Mouse (Mus musculus): ENCODE results near the gene Heatr5a.

DNA sequence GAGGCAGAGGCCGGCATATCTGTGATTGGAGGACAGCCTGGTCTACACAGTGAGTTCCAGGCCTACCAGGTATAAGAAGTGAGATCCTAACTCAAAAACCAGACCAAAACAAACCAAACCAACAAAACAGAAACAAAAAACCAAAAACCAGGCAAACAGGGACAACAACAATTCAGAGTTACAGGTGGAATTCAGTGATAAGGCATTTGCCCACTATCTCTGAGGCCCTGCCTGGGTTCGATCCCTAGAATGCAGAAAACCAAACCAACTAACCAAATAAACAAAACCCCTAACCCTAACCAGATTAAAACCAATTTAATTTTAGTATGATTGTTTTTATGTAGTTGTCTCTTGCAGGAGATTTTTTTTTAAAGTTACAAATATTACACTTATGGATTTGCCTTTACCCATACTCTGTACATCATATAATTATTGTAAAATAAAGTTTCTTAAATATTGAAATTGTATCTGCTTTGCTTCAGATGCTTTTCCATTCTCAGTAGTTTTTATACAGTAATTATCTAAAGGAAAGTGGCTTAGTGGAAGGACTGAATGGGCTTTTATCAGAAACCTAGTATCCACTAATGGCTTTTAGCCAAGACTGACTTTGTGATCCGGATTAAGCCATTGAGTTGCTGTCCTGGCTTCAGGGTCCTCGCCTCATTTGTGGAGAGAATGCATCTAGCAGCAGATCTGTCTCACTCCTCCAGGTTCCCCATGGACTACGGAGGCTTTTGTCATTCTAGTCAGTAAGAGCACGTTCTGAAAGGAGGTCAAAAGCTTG is 128.8 kb downstream of the Heatr5a start:
- TF ChIP-seq ZNF384 (IDR thresholded peaks at IDR 0.05; ENCODE audit: low read depth, low read length), result no peak
- TF ChIP-seq MAFK (IDR thresholded peaks at IDR 0.05; ENCODE audit: insufficient read depth, low read depth, low read length), result no peak
- TF ChIP-seq CHD2 (IDR thresholded peaks at IDR 0.05; ENCODE audit: low read depth, low read length), result no peak
- TF ChIP-seq ZC3H11A (IDR thresholded peaks at IDR 0.05; ENCODE audit: borderline replicate concordance, low read depth, low read length), result no peak
- no peak for TF ChIP-seq HCFC1 (IDR thresholded peaks at IDR 0.05; ENCODE audit: borderline replicate concordance, insufficient read depth, low read length)
